Mouse (Mus musculus) midbrain, postnatal 0 days (tissue): ENCODE data around the gene Ercc2. TPM values are rescaled to one million over a fixed set of nuclear protein-coding genes. Genes with fewer than 3 reads are reported as not detected.

Experiments used
- ATAC-seq: fragments of 200-750 bp; cut with Nextera tagmentation; 2 replicates; pipeline ENCODE4 v1.8.0; 2017; ENCODE audit warnings: moderate number of reproducible peaks, mild to moderate bottlenecking, moderate TSS enrichment, moderate library complexity; ENCODE audit not compliant: low FRiP score
- DNase-seq: peaks from one replicate; pipeline ENCODE4 v3.0.0-alpha.2; 2015; ENCODE audit warnings: low spot score
- H3K27ac ChIP-seq: fragments of 300-500 bp; sonication (generic); 2 replicates; pipeline ENCODE4 v1.5.1; 2014; ENCODE audit warnings: low read depth, mild to moderate bottlenecking, low read length, mixed read lengths
- H3K27me3 ChIP-seq: fragments of 300-500 bp; sonication (generic); 2 replicates; pipeline ENCODE4 v1.6.1; 2014; ENCODE audit warnings: low read length, control low read depth, mixed read lengths; ENCODE audit not compliant: insufficient read depth
- H3K36me3 ChIP-seq: fragments of 300-500 bp; sonication (generic); 2 replicates; pipeline ENCODE4 v1.6.1; 2014; ENCODE audit warnings: low read length, control low read depth, mixed read lengths; ENCODE audit not compliant: insufficient read depth
- H3K4me1 ChIP-seq: fragments of 300-500 bp; sonication (generic); 2 replicates; pipeline ENCODE4 v1.6.1; 2014; ENCODE audit warnings: mild to moderate bottlenecking, control low read depth, antibody characterized with exemption, low read length, mixed read lengths; ENCODE audit not compliant: insufficient read depth
- H3K4me2 ChIP-seq: fragments of 300-500 bp; sonication (generic); 2 replicates; pipeline ENCODE4 v1.6.1; 2014; ENCODE audit warnings: low read depth, mild to moderate bottlenecking, low read length, mixed read lengths; ENCODE audit not compliant: poor library complexity, severe bottlenecking
- H3K4me3 ChIP-seq: fragments of 300-500 bp; sonication (generic); 2 replicates; pipeline ENCODE4 v1.5.1; 2014; ENCODE audit warnings: low read depth, mild to moderate bottlenecking, low read length, moderate library complexity
- H3K9ac ChIP-seq: fragments of 300-500 bp; sonication (generic); replicated peaks from 2 replicates; pipeline ENCODE4 v1.6.1; 2014; ENCODE audit warnings: mild to moderate bottlenecking, low read length, moderate library complexity, mixed read lengths; ENCODE audit not compliant: poor library complexity, severe bottlenecking
- H3K9me3 ChIP-seq: fragments of 300-500 bp; sonication (generic); 2 replicates; pipeline ENCODE4 v1.6.1; 2016; ENCODE audit warnings: low read length, control low read depth
- CTCF ChIP-seq: IDR thresholded peaks from 2 replicates; pipeline ENCODE4 v1.5.1; 2016; ENCODE audit warnings: antibody characterized with exemption, mild to moderate bottlenecking
- WGBS: fragments of 180-500 bp; shearing (Covaris S2); extraction: QIAGEN DNeasy Blood & Tissue Kit; methylation state at CpG from one replicate; pipeline ENCODE4 v1.1.7; 2014; 5-methylcytosine and 5-hydroxymethylcytosine counted together
- polyA plus RNA-seq: library from polyadenylated mRNA; unstranded; fragments of >200 nt; fragmentation: Nextera tagmentation; extraction: Ambion mirVana; gene quantifications from 2 replicates; pipeline ENCODE4 v1.2.1, GENCODE M21; 2015
- total RNA-seq: library from RNA; depleted of rRNA; stranded (reverse); fragments of >200 nt; gene quantifications from 2 replicates; pipeline ENCODE4 v1.2.3, GENCODE M21; 2014

Ercc2 gene
- total and polyA plus RNA-seq, 2 experiments from 2014 or later = 22.9 to 63.0 TPM

GRCm38 (mm10) chr7:19357381-19358375 lies 24.1 kb upstream of the Ercc2 start:
- ATAC-seq (no peak), DNase-seq (no peak)
- Histone ChIP-seq H3K9ac (0 out of 2 replicates have a peak overlapping the region, but pooled peaks have one; percentile 19), H3K27me3 (no peaks in the 10 kb centered on the region), H3K36me3 (peaks cover 20% of the 10 kb centered on the region), H3K27ac (no peak overlapping the region), H3K4me1 (no peaks in the 10 kb centered on the region), H3K4me3 (0 out of 2 replicates have a peak overlapping the region, but pooled peaks have one; percentile 63), H3K9me3 (no peaks in the 10 kb centered on the region), H3K4me2 (peak overlapping the region; percentile 96; the same call in 1 of the 2 replicates)
- no peak for TF ChIP-seq CTCF
- WGBS = 92% methylated on average over 25 of the region's 25 CpGs

DNA sequence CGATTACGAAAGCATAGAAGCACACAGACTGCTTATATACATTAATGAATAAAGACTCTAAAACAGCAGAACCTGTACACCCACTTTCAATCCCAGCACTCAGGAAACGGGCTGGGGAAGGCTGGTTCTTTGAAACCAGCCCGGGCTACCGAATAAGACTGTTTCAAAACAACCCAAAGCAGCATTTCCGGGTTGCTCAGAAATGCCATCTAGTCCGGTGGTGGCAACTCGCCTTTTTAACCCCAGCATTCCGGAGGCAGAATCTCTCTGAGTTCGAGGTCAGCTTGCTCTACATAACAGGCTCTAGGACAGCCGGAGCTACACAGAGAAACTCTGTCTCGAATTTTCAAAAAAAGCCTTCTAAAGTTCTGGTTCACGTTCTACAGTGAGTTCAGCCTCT lies 23.2 kb upstream of the Ercc2 start:
- H3K9ac ChIP-seq = peak overlapping the region; percentile 75
- H3K4me1 ChIP-seq = no peaks in the 10 kb centered on the region
- DNase-seq (no peak), ATAC-seq (no peak)
- peaks cover 16% of the 10 kb centered on the region for H3K36me3 ChIP-seq
- H3K4me3 ChIP-seq = peak overlapping the region; percentile 63
- H3K9me3 ChIP-seq = no peaks in the 10 kb centered on the region
- WGBS = 26% methylated on average over 13 of the region's 13 CpGs
- peak overlapping the region; percentile 96 for H3K4me2 ChIP-seq
- TF ChIP-seq CTCF = no peak
- no peaks in the 10 kb centered on the region for H3K27me3 ChIP-seq
- no peak overlapping the region for H3K27ac ChIP-seq

DNA sequence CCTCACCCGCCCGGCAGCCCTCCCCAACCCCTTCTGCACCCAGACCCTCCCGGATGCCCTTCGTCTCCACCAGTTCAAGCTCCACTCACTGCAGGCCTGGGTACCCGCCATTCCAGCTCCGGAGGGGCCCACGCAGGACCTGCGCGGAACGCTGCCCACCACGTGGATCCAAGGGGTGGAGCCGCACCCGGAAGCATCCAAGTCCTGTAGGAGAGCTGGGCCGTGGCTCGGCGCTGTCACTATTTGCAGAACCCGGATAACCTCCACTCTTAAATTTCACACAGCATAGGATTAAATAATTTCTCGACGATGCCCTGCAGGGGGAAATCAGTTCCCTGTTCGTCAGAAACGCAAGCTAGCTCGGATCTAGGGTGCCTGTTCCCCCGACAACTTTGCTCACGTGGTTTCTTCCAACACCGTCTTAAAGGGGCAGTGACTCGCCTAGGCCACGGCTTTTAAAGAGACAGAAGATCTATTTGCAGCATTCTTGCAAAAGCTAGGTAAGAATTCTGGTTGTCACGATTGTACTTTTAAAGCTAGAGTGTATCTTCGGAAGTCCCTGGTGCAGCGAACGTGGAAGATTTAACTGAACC lies 22.4 kb upstream of the Ercc2 start, which contains the start of the genes Cd3eap and Ppp1r13l:
Cd3eap (minus strand) TSS at position 185 of the 593 bp plus-strand sequence.
Ppp1r13l (plus strand) TSS at position 451 of the 593 bp plus-strand sequence.
- H3K27ac ChIP-seq = 0 out of 2 replicates have a peak within 1 kb of the TSS, but pooled peaks have one; percentile 8
- under 1% methylated on average over 29 of the region's 31 CpGs for WGBS
- peak within 1 kb of the TSS; percentile 63 for H3K4me3 ChIP-seq
- H3K9me3 ChIP-seq = no peaks in the 10 kb centered on the region
- peak; percentile 88 for DNase-seq
- peak within 1 kb of the TSS; percentile 96 for H3K4me2 ChIP-seq
- 0 out of 2 replicates have a peak, but pooled peaks have one; percentile 2 for TF ChIP-seq CTCF
- H3K4me1 ChIP-seq = no peaks in the 10 kb centered on the region
- peak; percentile 81 for ATAC-seq
- peak within 1 kb of the TSS; percentile 75 for H3K9ac ChIP-seq
- no peaks in the 10 kb centered on the region for H3K27me3 ChIP-seq
- peaks cover 13% of the 10 kb centered on the region for H3K36me3 ChIP-seq

- ATAC-seq (peak; percentile 55), DNase-seq (peak; percentile 82)
- H3K4me2 ChIP-seq = peak overlapping the region; percentile 96
- no peaks in the 10 kb centered on the region for H3K4me1 ChIP-seq
- no peaks in the 10 kb centered on the region for H3K9me3 ChIP-seq
- peak overlapping the region; percentile 63 for H3K4me3 ChIP-seq
- H3K27ac ChIP-seq = 0 out of 2 replicates have a peak overlapping the region, but pooled peaks have one; percentile 8
- WGBS = under 1% methylated on average over 42 of the region's 45 CpGs
- H3K36me3 ChIP-seq = peaks cover 7% of the 10 kb centered on the region
- TF ChIP-seq CTCF = no peak
- H3K9ac ChIP-seq = peak overlapping the region; percentile 75; the same call in 1 of the 2 replicates
- no peaks in the 10 kb centered on the region for H3K27me3 ChIP-seq
Observed at GRCm38 (mm10) chr7:19359892-19360641, 21.7 kb upstream of the Ercc2 start.

DNA sequence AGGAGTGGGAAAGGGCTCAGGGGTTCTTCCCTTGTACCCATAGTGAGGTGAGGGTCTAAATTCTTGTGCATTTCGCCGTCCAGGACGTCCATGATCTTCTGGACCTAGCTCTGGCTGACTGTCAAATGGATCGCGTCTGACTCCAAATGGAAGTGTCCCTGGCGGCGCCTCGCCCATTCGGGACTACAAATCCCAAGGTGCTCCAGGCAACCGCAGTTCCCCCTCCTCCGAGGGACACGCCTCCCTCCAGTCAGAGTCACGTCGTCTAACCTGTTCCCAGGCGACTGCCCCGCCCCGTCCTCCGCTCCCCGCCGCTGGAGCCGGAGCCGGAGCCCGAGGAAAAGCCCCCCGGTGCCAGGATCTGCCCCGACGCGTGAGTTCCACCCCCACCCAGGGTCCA lies 20.9 kb upstream of the Ercc2 start:
- peak; percentile 89 for DNase-seq
- H3K36me3 ChIP-seq = peaks cover 3% of the 10 kb centered on the region; the same call in 1 of the 2 replicates
- ATAC-seq = peak; percentile 36; the same call in 1 of the 2 replicates
- H3K9me3 ChIP-seq = no peaks in the 10 kb centered on the region
- peak overlapping the region; percentile 63 for H3K4me3 ChIP-seq
- H3K9ac ChIP-seq = peak overlapping the region; percentile 9; the same call in 1 of the 2 replicates
- peak overlapping the region; percentile 96 for H3K4me2 ChIP-seq
- H3K27me3 ChIP-seq = no peaks in the 10 kb centered on the region
- H3K27ac ChIP-seq = no peak overlapping the region
- H3K4me1 ChIP-seq = no peaks in the 10 kb centered on the region
- under 1% methylated on average over 27 of the region's 27 CpGs for WGBS
- no peak for TF ChIP-seq CTCF
